Mouse (Mus musculus): ENCODE results near the gene Tnfsf11.

Tnfsf11 gene

GRCm38 (mm10) chr14:78307286-78308237 is at the start of gene Tnfsf11:
TSS of gene Tnfsf11 (minus strand) at chr14:78308043.
- no peak for DNase-seq (ENCODE audit: low read depth, low spot score)

- no peak for DNase-seq (ENCODE audit: low read depth, low spot score)
Observed at GRCm38 (mm10) chr14:78356764-78357163, 48.9 kb upstream of the Tnfsf11 start.

- DNase-seq (ENCODE audit: low read depth, low spot score) = no peak
Observed at GRCm38 (mm10) chr14:78355381-78355780, 47.5 kb upstream of the Tnfsf11 start.

DNA sequence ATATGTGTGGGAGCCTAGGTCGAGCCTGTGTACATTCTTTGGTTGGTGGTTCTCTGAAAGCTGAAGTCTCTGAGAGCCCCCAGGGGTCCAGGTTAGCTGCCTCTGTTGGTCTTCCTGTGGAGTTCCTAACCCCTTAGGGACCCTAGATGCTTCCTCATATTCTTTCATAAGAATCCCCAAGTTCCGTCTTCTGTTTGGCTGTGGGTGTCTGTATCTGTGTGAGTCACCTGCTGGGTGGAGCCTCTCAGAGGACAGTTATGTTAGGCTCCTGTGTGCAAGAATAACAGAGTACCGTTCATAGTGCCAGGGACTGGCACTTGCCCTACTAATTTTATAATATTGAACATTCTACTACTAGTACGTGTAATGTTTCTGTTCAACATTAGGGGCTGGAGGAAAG is 45.0 kb upstream of the Tnfsf11 start:
- no peak for DNase-seq (ENCODE audit: low read depth, low spot score)

- no peak for DNase-seq (ENCODE audit: low read depth, low spot score)
Observed at GRCm38 (mm10) chr14:78351544-78351943, 43.7 kb upstream of the Tnfsf11 start.

DNA sequence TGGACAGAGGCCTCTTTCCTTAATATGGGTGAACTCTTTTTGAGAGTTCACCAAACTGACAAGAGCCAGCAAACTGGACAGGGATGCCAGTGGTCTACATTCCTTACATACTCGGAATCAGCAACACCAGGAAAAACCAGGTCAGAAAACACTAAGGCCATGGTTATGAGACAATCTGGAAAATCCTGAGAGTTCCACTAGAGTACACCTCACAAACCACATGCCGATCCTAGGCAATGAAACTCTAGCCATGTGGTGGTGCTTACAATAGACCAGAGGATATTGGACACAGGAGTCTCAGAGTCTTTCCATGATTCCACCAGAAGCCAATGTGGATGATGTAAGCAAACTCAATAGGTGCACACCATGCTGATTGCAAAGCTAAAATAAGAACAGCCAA is 39.9 kb upstream of the Tnfsf11 start:
- no peak for DNase-seq (ENCODE audit: low read depth, low spot score)

- DNase-seq (ENCODE audit: low read depth, low spot score) = no peak
Observed at GRCm38 (mm10) chr14:78343007-78343406, 35.2 kb upstream of the Tnfsf11 start.

- no peak for DNase-seq (ENCODE audit: low read depth, low spot score)
Observed at GRCm38 (mm10) chr14:78342146-78342545, 34.3 kb upstream of the Tnfsf11 start.

DNA sequence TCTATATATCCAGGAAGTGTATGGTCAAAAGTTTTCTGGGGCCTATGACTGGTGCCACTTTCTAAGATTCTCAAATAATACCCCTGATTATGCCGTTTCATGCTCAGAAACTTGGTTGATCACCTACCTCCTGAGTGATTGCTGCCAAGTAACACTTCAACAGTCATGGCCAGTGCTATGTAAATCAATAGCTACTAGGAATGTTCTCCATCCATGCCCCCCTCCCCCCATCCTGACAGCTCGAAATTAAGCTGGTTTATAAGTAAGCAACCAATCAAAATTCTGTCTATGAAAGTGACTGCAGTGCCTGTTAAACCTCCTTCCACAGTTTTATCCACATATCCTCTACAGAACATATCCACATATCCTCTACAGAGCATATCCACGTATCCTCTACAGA is 25.5 kb upstream of the Tnfsf11 start:
- DNase-seq (ENCODE audit: low read depth, low spot score) = no peak

- DNase-seq (ENCODE audit: low read depth, low spot score) = no peak
Observed at GRCm38 (mm10) chr14:78331368-78331767, 23.5 kb upstream of the Tnfsf11 start.

- DNase-seq (ENCODE audit: low read depth, low spot score) = no peak
Observed at GRCm38 (mm10) chr14:78330576-78331300, 22.9 kb upstream of the Tnfsf11 start.

DNA sequence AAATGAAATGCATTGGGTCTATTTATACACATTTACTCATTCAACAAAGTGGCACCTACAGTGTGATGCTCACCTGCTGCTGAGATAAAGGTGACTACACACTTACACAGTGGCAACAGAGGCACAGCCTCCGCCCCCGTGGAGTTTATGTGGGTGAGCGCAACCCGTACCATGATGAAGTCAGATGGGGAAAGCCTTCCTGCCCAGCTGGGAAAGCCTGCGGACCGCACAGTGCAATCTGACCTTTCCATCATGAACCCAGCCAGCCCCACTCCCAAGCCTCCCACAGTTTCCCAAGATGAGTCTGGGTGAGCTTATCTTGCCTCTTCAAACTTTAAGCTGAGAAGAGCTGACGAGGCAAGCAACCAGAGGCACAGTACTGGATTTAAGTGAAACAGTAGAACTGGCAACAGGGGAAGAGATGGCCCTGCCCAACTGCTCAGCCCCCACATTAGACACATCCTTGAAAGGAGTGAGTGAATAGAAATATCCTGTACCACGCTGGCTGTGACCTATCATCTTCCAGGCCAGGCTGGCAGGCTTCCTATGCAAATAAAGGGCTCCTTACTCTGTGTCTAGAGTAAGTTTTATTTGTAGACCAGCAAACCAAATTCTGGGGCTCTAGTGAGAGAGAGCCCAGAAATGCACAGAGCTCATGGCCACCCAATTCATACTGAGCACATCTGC is 22.1 kb upstream of the Tnfsf11 start:
- no peak for DNase-seq (ENCODE audit: low read depth, low spot score)

DNA sequence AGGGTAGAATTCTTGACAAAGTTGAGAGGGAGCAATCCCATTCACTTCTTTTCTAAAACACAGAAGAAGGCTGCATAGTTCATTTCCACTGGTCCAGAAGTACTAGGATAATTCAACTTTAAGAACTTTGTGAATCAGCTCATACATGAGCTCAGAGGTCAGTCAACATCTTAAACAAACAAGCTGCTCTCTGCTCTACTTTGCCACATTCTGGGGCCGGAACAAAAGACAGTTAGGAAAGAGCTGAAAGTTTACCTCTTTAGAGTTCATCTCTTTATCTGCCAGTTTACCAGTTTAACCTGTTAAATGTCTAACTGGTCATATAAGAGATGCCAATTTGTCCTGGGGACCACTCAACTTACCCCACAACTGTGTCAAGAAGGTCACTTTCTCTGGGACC is 15.5 kb upstream of the Tnfsf11 start:
- no peak for DNase-seq (ENCODE audit: low read depth, low spot score)

- DNase-seq (ENCODE audit: low read depth, low spot score) = no peak
Observed at GRCm38 (mm10) chr14:78322916-78323315, 15.1 kb upstream of the Tnfsf11 start.

DNA sequence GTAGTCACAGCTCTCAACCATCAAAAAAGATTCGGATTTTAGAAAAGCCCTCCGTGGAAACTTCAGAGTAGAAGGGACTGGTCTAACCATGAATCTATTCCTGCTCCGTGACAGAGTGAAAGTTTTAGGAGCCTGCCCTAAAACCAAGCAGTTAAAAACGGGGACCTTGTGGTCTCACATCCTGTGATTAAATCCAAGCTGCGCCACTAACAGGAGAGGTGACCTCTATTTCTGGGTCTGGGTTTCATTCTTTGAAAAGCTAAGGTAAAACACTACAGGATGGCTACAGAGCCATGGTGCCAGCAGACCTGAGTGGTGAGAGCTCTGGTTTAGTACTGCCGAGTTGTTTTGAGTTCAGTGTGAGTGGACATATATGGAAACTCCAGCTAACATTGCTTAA is 12.4 kb upstream of the Tnfsf11 start:
- DNase-seq (ENCODE audit: low read depth, low spot score) = no peak

DNA sequence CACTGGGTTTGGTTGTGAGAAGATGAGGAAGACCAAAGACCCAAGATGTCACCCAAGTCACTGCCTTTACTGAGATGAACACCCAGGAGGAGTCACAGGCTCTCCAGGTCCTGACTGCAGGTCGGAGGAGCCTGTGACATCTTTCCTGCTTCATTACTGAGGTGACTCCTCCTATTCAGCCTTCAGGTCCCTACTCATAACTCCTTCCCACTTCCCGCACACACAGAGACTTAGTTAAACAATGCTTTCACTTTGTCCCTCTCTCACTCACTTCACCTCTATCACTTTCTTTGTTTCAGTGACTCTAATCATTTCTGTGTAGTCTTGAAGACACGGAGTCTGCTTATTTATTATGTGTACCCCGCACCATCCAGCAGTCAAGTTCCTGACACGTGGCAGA is 11.7 kb upstream of the Tnfsf11 start:
- DNase-seq (ENCODE audit: low read depth, low spot score) = no peak

- DNase-seq (ENCODE audit: low read depth, low spot score) = no peak
Observed at GRCm38 (mm10) chr14:78319000-78319399, 11.2 kb upstream of the Tnfsf11 start.

- DNase-seq (ENCODE audit: low read depth, low spot score) = no peak
Observed at GRCm38 (mm10) chr14:78317623-78318022, 9.8 kb upstream of the Tnfsf11 start.

DNA sequence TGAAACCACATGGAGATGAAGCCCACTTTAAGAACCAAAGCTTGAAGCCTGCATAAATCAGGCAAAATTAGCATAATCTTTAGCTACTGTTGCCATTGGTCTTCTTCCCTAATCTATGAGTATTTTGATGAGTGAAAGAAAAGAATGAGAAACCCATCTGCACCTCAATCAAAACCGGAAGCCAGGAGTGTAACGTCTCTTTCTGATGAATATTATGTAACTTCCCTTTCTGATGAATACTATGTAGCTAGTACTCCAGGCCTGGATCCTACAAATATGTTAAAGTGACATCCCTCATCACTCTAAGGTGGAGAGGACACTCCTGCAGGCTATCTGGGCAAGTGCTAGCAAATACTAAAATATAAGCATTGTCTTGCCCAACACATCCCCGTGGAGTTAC is 6.9 kb downstream of the Tnfsf11 start:
- DNase-seq (ENCODE audit: low read depth, low spot score) = no peak

- DNase-seq (ENCODE audit: low read depth, low spot score) = no peak
Observed at GRCm38 (mm10) chr14:78292687-78293086, 15.2 kb downstream of the Tnfsf11 start.

DNA sequence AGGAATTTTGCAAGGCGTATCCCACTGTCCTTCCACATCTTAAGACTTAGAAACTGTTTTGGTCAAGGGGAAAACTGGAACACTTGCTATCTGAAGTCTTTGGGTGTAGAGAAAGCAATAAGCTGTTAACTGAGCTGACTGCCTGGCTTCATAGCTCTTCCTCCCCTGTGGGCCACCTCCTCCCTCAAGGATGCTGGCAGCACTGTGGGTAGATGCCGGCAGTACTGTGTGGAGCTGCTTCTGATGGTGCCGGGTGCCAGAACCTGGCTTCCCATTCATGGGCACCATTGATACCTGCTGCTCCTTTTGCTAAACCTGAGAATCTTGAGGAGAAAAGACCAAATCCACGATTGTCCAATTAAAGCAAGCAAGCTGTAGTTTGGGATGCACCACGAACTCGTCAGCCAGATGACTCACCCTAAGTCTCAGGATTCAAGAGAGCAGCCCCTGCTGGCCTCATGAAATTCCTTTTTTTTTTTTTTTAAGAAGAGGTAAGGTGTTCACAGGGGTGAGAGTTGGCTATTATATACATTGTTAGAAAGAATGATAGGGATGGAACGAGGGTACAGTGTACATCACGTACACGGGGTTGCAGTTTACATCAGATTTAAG is 17.8 kb downstream of the Tnfsf11 start:
- DNase-seq (ENCODE audit: low read depth, low spot score) = no peak

DNA sequence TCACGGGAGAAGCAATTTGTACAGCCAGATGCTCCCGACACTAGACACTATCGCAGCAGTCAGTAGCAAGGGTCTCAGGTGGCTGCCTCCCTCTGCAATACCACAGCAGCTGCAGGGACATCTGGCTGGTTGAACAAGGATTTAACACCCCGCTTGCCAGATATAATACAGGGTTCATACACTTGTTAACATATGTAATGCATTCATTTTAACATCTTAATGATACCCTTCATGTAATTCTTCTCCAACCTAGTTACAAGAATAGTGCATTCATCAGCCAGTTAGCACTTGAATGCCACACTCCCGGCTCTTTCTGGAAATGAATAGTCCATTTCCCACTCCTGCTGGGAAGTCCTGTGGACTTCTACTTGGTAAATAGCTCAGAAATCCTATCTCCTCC is 18.9 kb downstream of the Tnfsf11 start:
- DNase-seq (ENCODE audit: low read depth, low spot score) = no peak

All from brain, embryonic 18.5 days (tissue).